Mouse (Mus musculus) neural tube, embryonic 10.5 days (tissue): ENCODE measurements at regions not wholly inside any gene's neighbourhood (a gene's known extent, or its start where the extent isn't known, plus 50 kb on each side); places are given as distances from the start of the nearest gene placed in this dataset.

Experiments
- DNase-seq: peaks from one replicate; pipeline ENCODE4 v3.0.0-alpha.2; 2017; ENCODE audit warnings: low spot score; ENCODE audit errors: extremely low spot score

DNA sequence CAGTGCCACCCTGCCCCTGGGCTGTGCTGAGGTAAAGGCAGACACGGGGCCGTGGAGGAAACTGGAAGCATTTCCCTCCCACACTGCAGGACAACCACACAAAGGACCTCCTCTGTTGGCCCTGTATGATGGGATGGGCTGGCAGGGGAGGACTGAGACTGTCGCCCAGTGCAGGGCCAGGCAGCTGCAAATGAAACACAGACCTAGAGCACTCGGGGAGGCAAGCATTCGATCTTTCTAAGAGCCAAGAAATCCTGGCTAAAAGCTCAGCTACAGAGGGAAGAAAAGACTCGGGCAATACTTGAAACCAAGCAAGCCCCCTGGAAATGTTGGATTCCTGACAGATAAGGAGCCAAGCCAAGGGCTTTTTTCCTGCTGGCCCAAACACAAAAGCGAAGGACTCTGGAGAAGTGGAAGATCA lies 82.5 kb upstream of the Sertad2 start:
- DNase-seq = no peak

GRCm38 (mm10) chr11:20462076-20462475 lies 81.0 kb upstream of the Sertad2 start:
- no peak for DNase-seq

- DNase-seq = no peak
Observed at GRCm38 (mm10) chr11:20463173-20463681, 79.8 kb upstream of the Sertad2 start.

DNA sequence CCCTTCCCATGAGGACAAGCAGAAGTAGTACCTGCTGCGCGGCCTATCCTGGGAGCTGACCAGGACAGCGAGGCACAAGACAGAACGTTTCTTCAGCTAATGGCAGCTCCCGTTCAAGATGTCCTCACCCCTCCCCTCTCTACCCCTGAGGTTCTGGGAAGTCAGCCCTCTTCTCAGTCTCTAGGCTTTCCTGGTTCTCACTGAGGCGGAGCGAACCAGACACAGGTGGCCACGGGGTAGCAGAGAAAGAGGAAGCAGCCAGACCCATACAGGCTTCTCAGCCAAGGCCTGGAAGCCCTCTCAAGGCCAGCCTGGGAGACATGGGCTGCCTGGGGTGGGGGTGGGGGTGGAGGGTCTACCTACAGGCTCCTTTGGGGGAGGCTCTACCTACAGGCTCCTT lies 78.5 kb upstream of the Sertad2 start:
- no peak for DNase-seq

DNA sequence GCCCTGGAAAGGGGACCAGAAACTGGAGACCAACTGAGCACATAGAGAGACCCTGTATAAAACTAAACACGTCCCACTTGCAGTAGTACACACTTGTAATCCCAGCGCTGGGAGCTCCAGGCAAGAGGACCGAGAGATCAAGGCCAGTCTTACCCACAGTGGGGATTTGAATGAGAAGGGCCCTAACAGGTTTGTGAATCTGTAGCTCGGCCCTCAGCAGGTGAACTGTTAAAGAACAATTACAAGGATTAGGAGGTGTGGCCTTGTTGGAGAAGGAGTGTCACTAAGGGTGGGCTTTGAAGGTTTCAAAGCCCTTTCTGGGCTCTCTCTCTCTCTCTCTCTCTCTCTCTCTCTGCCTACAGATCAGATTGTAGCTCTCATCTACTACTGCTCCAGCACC lies 76.5 kb upstream of the Sertad2 start:
- no peak for DNase-seq

DNA sequence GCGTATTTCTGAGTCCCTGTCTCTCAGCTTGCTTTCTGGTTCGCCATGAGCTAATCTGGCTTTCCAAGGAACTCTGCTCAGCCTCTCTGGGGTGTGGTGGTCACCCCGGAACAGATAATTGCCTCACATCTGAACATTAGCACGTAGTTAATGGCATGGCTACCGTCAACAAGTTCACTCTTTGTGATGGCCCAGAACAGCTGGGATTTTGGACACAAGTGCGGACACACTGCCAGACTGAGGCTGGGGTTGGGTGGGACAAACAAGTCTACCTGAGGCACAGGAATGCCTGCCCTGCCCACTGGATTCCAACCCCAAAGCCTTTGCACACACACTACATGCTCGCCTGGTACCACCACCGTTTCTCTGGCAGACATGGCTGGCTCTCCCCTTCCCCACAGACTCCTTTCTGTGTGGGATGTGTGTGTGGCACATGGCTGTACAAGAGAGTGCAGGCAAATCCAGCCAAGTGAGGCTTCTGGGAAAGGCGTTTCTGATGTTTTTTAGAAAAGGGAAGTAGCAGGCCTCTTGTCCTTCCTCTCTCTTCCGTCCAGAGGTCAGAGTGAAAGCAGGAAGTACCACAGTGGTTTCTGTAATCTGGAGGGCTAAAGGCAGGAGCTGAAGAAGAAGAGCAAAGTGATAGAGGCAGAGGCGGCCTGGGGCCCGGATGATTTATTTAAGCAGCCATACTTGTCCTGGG lies 74.6 kb upstream of the Sertad2 start:
- no peak for DNase-seq

GRCm38 (mm10) chr11:20469368-20469767 lies 73.7 kb upstream of the Sertad2 start:
- no peak for DNase-seq

DNA sequence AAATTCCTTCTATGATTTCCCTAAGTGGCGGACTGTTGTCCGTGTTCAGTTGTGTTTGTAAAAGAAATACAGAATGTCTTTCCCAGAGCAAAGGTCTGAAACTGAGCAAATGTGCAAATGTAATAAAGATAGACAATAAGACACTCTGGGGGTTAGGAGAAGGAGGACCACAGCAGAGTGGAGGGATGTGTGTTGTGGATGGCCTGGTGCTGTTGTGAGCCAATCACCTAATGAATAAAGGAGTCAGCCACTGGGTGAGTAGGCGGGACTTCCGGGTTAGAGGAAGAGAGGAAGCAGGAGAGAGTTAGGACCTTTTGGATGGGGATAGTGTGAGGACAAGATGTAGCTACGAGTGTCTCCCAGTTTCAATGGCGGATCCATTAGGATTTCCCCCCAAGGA lies 72.7 kb upstream of the Sertad2 start:
- no peak for DNase-seq

DNA sequence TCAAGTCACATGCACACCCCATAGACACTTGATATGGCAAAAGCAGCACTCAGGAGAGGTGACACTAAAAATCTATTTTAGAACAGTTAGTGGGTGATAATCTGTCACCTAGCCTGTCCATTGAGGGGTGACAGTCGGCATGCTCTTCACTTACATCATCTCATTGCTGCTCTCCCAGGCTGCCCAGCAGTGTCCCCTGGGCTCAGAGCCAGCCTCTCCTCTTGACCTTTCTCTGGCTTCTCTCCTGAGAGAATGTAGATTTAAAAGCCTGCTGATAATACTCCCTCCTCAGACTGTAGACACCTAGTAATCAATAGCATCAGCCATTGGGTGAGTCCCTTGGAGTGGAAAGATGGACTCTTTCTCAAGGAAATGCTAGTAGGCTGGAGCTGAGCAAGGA lies 70.7 kb upstream of the Sertad2 start:
- no peak for DNase-seq

- no peak for DNase-seq
Observed at GRCm38 (mm10) chr11:20475629-20476028, 67.4 kb upstream of the Sertad2 start.

GRCm38 (mm10) chr11:20476494-20476893 lies 66.6 kb upstream of the Sertad2 start:
- no peak for DNase-seq

- peak; percentile 42 for DNase-seq
Observed at GRCm38 (mm10) chr11:20477183-20478037, 65.6 kb upstream of the Sertad2 start.

- DNase-seq = no peak
Observed at GRCm38 (mm10) chr11:20480632-20481031, 62.4 kb upstream of the Sertad2 start.

DNA sequence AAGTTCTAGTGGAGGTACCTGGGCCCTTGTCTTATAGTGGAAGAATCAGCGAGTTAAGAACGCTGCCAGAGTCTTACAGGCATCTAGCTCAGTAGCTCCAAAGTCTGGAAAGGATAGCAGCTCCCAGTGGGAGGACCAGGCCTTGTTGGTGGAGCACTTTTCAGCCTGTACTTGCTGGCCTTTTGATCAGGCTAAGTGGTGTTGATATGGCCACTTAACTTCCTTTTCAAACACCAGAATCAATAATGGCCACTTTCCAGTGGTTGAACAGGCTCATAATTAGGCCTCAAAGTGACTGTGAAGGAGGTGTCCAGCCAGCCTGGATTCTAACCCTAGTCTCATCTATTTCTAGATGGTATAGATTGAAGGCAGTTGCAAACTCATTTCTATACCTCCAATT lies 57.7 kb upstream of the Sertad2 start:
- DNase-seq = no peak
